Mouse (Mus musculus): ENCODE data around the gene Rpgrip1.

Rpgrip1 gene

DNA sequence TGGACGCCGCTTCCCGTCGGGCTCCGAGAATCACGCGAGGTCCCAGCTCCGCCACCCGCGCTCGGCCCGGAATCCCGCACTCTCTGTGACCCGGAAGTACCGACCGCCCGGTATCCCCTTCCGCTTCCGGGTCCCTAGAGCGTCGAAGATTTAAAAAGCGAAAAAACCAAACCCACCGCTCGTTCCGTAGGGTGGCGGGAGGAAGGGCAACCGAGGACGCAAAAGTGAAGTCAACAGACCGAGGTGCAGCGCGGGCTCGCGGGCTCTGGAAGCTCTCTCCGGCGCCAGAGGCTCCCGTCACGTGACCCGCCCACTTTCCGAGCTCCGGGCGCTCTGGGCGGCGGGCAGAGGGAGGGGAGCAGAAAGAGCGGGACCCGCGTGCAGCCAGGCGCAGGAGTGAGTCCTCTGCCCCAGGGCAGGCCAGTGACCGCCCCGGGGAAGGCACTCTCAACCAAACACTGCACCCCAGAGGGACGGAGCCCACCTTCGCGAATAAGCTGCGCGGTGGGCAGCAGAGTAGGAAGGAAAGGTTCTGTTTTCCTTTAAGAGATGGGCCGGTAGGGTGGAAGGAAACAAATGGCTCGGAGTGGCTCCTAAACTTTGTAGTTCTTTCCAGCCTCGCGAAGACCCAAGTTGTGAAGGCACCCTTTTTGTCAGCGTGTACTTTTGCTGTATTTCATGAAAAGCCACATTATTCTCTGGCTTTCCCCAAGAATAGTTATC lies 86.8 kb downstream of the Rpgrip1 start, which contains the start of gene Supt16:
Supt16 (minus strand) TSS at position 261 of the 723 bp plus-strand sequence.
- DNase-seq (ENCODE audit: low spot score in 2 of 2), result peak; percentile 71 to 78

DNA sequence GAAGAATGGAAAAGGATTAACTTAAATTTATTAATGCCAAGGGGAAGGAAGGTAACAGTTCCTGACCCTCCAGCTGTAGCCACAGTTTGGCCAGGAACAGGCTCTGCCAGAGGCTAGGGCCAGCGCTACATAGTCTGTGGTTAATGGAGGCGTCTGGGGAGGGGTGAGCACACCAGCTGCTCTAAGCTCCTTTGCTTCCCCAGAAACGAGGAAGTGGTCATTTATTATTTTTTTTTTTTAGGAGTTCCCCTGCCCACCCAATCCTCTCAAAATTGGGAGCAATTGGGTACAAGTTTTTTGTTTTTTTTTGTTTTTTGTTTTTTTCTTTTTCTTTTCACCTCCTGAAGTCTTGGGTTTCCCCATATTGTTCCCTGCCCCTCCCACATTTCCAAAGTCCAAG lies 87.6 kb downstream of the Rpgrip1 start:
- no peak for DNase-seq (ENCODE audit: low spot score in 2 of 2)

DNA sequence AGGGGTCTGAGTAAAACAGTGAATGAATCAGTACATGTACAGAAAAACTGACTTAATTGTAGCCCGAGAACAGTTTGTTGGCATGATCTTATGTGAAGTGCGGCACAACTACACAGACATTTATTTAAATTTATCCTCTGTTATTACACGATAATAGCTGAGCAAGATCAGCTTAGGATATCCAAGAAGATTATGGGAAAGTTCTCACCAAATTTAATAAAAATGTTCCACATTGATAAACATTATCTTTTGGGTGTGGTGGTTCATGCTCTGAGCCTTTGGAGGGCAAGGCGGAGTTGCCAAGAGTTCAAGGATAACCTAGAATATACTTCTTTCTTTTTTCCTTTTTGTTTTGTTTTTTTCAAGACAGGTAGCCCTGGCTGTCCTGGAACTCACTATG lies 88.9 kb downstream of the Rpgrip1 start:
- no peak for DNase-seq (ENCODE audit: low spot score in 2 of 2)
